Mouse (Mus musculus): ENCODE data around the gene Tekt1. TPM values are rescaled to one million over a fixed set of nuclear protein-coding genes. Genes with fewer than 3 reads are reported as not detected.

Tekt1 gene
- total RNA-seq (2021), result not detected

GRCm38 (mm10) chr11:72362347-72362741 lies at the start of gene Tekt1:
Gene Tekt1, minus strand, starts transcription at chr11:72362442.
- intact Hi-C loops (cut with DNase I), result no loop called here
- no peak for DNase-seq

- intact Hi-C loops (cut with DNase I), result loop anchor here (1.0 kb wide), 2 partner anchors 15 to 29 kb away; partner anchors contain the start of gene Mybbp1a
Measured at GRCm38 (mm10) chr11:72411945-72412344, 49.7 kb upstream of the Tekt1 start.

GRCm38 (mm10) chr11:72411093-72411921 lies 49.1 kb upstream of the Tekt1 start, which contains the start of gene Smtnl2:
Gene Smtnl2, minus strand, starts transcription at chr11:72411713.
- intact Hi-C loops (cut with DNase I), result loop anchor here (1.0 kb wide), 2 partner anchors 16 to 30 kb away; partner anchors contain the start of gene Mybbp1a
- DNase-seq, result peak; percentile 91

More at GRCm38 (mm10) chr11:72411945-72412344, 49.7 kb upstream of the Tekt1 start:
- no peak for DNase-seq

- peak; percentile 23 to 32 for DNase-seq
- intact Hi-C loops (cut with DNase I), result loop anchor here (1.0 kb wide), 2 partner anchors 17 to 31 kb away; partner anchors contain the start of gene Mybbp1a
Measured at GRCm38 (mm10) chr11:72410521-72411092, 48.4 kb upstream of the Tekt1 start.

- no peak for DNase-seq
- intact Hi-C loops (cut with DNase I), result no loop called here
Measured at GRCm38 (mm10) chr11:72409649-72410385, 47.6 kb upstream of the Tekt1 start.

GRCm38 (mm10) chr11:72408451-72409170 lies 46.4 kb upstream of the Tekt1 start:
- intact Hi-C loops (cut with DNase I), result no loop called here

GRCm38 (mm10) chr11:72407574-72407973 lies 45.3 kb upstream of the Tekt1 start:
- intact Hi-C loops (cut with DNase I), result no loop called here
- DNase-seq, result peak; percentile 32 to 46

More at GRCm38 (mm10) chr11:72408451-72409170, 46.4 kb upstream of the Tekt1 start:
- no peak for DNase-seq

GRCm38 (mm10) chr11:72407081-72407480 lies 44.8 kb upstream of the Tekt1 start:
- intact Hi-C loops (cut with DNase I), result no loop called here
- no peak for DNase-seq

GRCm38 (mm10) chr11:72406079-72406675 lies 43.9 kb upstream of the Tekt1 start:
- no peak for DNase-seq
- intact Hi-C loops (cut with DNase I), result no loop called here

GRCm38 (mm10) chr11:72405532-72405931 lies 43.3 kb upstream of the Tekt1 start:
- intact Hi-C loops (cut with DNase I), result no loop called here
- DNase-seq, result no peak

- intact Hi-C loops (cut with DNase I), result no loop called here
- no peak for DNase-seq
Measured at GRCm38 (mm10) chr11:72402969-72403368, 40.7 kb upstream of the Tekt1 start.

- no peak for DNase-seq
- intact Hi-C loops (cut with DNase I), result no loop called here
Measured at GRCm38 (mm10) chr11:72402017-72402416, 39.8 kb upstream of the Tekt1 start.

GRCm38 (mm10) chr11:72401068-72401467 lies 38.8 kb upstream of the Tekt1 start:
- intact Hi-C loops (cut with DNase I), result no loop called here
- no peak for DNase-seq

GRCm38 (mm10) chr11:72397811-72398525 lies 35.7 kb upstream of the Tekt1 start:
- DNase-seq, result no peak
- intact Hi-C loops (cut with DNase I), result no loop called here

GRCm38 (mm10) chr11:72397072-72397471 lies 34.8 kb upstream of the Tekt1 start:
- intact Hi-C loops (cut with DNase I), result no loop called here
- peak; percentile 89 to 91 for DNase-seq

GRCm38 (mm10) chr11:72396621-72397020 lies 34.4 kb upstream of the Tekt1 start:
- DNase-seq, result peak; percentile 59 to 70
- intact Hi-C loops (cut with DNase I), result no loop called here

GRCm38 (mm10) chr11:72395652-72396051 lies 33.4 kb upstream of the Tekt1 start:
- intact Hi-C loops (cut with DNase I), result no loop called here
- DNase-seq, result no peak

- DNase-seq, result no peak
- intact Hi-C loops (cut with DNase I), result loop anchor here (5.0 kb wide), 1 partner anchor 598 kb away; no protein-coding TSS in a partner anchor
Measured at GRCm38 (mm10) chr11:72394694-72395093, 32.5 kb upstream of the Tekt1 start.

GRCm38 (mm10) chr11:72393669-72394068 lies 31.4 kb upstream of the Tekt1 start:
- intact Hi-C loops (cut with DNase I), result loop anchor here (5.0 kb wide), 1 partner anchor 599 kb away; no protein-coding TSS in a partner anchor

More at GRCm38 (mm10) chr11:72393669-72394068, 31.4 kb upstream of the Tekt1 start:
- DNase-seq, result peak; percentile 52 to 57

All from heart, postnatal 36 days (tissue).